Mouse (Mus musculus) heart, postnatal 25 days (tissue): ENCODE results near the gene Msrb2. TPM values are rescaled to one million over a fixed set of nuclear protein-coding genes. Genes with fewer than 3 reads are reported as not detected.

Source experiments
- DNase-seq: peaks from one replicate; pipeline ENCODE4 v3.0.0; 2022; ENCODE audit warnings: low spot score
- intact Hi-C: fragments of 180-260 bp; cut with DNase I; formaldehyde crosslinking; loops from one replicate; pipeline ENCODE4 v1.15.1; 2025
- total RNA-seq, 2 experiments: library from RNA; stranded (reverse); gene quantifications; 2 replicates each; pipeline ENCODE4 v1.2.3; 2021

The Msrb2 gene
- total RNA-seq, 2 experiments from 2014 or later: 59.2 to 64.0 TPM

DNA sequence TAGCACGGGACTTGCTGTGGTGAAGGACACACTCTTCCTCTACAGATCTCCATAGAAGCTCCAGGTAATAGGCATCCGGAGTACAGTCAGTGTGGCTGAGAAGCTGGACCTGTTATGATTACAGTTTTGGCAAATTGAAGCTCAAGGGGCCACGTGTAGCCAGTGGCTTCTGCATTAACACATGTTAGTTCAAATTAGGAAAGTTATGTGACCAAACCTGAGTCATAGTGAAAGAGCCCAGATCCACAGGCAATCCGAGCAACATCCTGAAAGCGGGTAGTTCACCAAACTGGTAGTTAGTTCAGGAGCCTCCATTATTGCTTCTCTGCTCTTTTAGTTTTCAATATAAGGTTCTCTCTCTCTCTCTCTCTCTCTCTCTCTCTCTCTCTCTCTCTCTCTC lies 14.5 kb downstream of the Msrb2 start:
- no peak for DNase-seq
- intact Hi-C loops: no loop called here

DNA sequence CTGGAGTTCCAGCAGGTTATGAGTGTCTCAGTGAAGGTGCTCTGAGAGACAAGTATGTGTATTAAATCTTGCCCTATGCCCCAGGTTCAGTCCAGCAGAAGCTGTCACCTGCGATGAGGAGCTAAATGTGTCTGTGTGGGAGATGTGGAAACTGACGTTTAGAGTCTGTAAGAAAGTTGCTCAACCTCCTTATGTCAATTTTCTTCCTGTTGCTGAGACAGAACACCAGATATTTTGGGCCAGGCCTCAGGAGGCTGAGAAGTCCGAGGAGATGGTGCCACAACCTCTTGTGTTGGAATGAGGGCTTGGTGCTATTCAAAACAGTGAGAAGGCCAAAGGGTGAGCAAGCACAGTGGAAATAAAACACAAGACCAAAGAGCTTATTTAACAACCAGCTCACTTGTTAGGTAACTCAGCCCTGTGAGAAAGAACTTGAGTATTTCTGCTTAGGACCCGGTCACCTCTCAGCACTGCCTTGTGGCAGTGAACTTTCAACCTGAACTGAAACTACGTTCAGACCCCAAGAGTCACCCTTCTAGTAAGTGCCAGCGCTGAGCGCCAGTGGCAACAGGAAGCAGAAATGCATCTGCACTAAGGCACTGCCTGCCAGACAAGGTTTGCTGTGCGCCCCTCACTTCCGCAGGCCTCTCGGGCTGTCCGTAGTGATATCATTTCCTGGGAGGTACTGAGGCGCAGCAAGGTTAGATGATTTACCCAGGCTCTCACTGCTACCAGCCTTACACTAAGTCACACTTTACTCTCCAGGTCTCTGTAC lies 17.3 kb downstream of the Msrb2 start:
- intact Hi-C loops: no loop called here
- no peak for DNase-seq

DNA sequence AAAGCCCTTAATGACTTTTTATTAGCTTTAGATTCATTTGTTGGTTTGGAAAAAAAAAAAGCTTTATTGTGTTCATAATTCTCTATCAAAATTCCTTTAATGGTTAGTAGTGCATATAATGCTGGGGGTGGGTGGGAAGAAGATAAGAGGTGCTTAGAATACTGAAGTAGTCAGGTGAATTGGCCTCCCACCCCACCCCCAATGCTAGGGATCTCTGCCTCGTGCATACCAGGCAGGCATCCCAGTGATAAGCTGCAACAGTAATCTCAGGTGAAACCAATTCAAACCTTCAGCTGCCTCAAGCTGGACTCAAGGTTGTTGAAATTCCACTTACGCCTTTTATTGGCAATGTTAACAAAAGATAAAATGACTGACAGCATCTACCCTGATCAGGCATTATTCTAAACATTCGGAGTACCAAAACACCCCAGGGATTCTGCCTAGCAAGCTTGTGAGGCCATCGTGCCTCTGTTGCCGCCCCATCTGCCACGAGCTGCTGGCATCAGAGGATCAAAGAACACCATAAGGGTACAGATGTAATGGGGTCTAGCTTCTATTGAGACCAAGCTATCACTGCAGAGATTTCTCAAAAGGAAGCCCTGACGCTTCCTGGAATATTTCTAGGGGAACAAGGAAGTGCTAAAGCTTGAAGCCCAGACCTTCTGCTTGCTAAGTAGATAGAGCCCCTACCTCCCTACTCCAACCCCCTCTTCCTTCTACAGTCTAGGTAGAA lies 19.3 kb downstream of the Msrb2 start:
- no peak for DNase-seq
- intact Hi-C loops: no loop called here

DNA sequence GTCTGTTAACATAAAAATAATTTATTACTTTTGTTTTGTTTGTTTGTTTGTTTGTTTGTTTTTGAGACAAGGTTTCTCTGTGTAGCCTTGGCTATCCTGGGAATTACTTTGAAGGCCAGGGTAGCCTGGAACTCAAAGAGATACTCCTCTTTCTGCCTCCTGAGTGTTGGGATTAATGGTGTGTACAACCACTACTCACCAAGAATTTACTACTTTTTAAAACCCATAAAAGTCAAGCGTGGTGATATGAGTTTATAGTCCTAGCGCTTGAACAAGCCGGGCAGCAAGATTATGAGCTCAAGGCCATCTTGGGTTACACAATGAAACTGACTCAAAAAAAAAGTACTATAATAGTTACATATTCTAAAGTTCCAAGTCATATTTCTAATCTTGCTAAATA lies 20.4 kb downstream of the Msrb2 start:
- no peak for DNase-seq
- intact Hi-C loops: no loop called here

DNA sequence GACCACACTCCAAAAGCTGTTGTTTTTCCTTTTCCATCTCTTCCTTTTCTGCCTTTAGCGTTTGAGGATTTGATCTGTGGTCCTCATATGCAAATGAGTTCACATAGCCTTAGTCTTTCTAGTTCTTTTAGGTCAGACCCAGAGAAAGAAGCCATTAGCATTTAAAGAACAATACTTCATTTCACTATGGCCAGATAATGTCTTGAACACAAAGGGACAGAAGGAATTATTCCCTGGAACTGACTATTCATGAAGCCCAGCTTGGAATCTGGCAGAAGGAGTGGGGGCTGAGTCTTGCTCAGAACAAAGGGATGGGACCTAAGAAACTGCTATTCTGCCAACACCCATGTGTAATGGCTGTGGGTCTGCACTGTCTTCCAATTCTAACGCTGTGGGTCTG lies 21.6 kb downstream of the Msrb2 start:
- DNase-seq: no peak
- intact Hi-C loops: no loop called here

DNA sequence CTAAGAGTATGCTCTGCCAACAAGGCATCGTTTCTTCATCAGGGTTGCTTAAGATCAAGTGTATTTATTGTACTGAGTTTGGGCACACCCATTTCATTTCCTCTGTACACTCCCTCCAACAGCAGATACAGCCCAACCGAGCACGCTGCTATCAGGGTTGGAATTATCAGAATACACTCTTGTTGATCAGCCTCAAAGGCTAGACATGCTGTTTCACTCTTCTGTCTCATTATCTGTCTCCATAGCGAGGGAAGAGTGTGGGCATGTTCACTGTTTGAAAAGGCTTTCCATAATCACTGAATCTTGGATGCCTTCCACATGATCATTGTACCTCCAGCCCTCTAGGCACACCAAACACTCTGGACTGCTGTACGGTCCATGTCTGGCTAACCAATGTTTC lies 34.2 kb downstream of the Msrb2 start:
- no peak for DNase-seq
- intact Hi-C loops: no loop called here

DNA sequence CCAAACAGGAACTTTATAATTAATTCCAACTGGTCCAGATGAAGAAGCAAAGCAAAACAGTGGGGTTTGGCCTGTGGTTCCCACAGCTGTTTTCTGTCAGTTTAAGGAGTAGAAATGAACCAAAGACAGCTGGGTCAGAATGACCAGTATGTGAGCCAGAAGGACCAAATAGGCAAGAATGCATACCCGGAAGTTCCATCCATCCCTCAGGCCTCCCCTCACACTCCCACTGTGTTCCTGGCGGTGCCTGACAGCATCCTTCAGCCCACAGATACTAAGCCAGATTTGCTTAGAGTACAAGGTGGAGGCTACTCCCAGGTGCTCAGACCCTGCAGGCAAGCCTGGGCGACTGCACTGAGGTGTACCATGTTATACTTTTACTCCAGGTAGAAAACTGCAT lies 35.3 kb downstream of the Msrb2 start:
- intact Hi-C loops: no loop called here
- DNase-seq: no peak

DNA sequence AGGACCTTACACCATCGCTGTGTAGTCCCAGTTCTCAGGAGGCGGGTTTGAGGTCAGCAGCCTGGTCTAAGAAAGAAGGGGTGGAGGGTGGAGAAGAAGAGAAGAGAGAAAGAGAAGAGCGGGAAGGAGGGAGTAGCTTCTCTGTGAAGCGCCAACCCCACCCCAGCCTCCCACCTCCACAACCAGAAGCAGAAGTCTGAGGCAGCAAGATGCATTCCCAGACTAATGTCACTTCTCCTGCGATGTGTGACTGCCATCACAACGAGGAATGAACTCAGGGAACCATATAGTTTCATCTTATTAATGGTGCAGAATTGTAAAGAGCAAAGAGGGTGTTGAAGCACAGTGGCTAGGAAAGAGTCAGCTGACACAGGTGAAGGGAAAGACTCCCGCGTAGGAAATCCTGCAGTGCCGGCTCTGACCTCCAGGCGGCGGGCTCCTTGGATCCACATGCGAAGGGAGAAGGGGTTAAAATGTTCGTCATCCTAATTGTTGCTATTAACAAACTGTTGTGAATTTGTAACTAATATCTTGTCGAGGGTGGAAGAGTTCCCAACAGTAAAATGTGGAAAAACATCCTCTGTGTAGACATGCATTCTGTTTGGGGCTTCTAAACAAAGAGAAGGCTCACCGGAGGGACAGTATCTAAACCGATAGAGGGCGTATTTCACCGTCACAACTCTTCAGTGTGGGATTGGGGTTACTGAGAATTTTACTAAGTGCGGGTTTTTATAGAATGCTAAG lies 43.2 kb downstream of the Msrb2 start:
- no peak for DNase-seq
- intact Hi-C loops: loop anchor here (10.0 kb wide), 1 partner anchor 1360 kb away; no protein-coding TSS in a partner anchor

DNA sequence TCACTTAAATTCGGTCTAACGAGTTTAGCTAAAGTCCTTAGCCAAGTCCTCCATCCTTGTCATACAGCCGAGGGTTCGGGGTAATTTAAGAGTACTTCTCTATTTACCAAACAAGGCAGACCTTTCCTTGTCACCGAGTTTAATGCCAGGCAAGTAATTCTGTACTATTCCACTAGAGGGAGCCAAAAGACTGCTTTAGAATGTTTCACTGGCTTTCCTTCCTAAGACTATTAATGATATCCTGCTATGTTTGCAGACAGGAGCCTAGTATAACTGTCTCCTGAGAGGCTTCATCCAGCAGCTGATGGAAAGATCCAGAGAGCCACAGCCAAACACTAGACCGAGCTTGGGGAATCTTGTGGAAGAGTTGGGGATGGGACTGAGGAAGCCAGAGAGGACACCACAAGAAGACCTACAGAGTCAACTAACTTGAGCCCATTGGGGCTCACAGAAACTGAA lies 43.9 kb downstream of the Msrb2 start:
- intact Hi-C loops: loop anchor here (1.0 to 10.0 kb wide), 4 partner anchors 105 to 1360 kb away; no protein-coding TSS in a partner anchor
- DNase-seq: no peak

DNA sequence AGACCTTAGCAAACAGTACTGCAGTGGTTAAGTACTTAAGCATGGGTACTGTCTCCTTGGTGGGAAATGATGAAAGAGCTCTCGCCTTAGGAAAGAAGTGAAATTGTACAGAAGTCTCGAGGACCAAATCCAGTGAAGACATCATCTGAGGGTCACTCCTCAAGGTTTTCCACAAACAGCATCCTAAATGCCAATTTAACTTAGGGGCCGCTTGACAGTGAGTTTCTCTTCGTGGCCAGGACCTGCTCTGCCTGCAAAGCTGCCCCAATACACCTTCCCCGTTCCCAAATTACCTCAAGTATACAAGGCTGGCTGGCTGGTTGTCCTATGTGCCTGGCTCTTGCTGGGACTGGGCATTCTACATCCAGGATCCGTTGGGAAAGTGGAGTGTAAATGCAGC lies 44.8 kb downstream of the Msrb2 start:
- DNase-seq: no peak
- intact Hi-C loops: loop anchor here (5.0 to 10.0 kb wide), 3 partner anchors 316 to 1359 kb away; no protein-coding TSS in a partner anchor

DNA sequence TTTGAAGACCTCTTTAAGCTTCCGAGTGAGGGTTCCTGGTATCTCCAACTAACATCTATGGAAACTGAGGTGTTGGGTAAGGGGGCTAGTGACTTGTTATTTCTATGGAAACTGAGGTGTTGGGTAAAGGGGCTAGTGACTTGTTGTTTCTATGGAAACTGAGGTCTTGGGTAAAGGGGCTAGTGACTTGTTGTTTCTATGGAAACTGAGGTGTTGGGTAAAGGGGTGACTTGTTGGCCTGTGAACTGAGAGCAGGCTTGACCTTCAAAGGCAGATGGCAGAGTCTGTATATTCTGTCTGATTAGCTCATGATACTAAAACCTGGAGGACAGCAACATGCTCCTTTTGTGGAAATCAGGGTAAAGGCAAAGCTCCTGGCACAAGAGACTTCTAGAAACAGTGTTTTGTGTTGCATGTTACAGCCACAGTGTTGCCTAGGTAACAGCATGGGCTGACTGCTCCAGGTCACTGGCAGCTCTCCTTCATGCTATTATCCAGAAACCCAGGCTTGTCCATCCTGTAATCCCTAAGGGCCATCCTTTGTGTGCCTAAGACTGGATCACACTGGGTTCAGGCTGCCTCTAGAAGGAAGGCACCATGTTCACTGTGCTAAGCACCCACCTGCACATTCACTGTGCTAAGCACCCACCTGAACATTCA lies 48.6 kb downstream of the Msrb2 start:
- intact Hi-C loops: loop anchor here (5.0 to 10.0 kb wide), 3 partner anchors 312 to 1355 kb away; no protein-coding TSS in a partner anchor
- no peak for DNase-seq

DNA sequence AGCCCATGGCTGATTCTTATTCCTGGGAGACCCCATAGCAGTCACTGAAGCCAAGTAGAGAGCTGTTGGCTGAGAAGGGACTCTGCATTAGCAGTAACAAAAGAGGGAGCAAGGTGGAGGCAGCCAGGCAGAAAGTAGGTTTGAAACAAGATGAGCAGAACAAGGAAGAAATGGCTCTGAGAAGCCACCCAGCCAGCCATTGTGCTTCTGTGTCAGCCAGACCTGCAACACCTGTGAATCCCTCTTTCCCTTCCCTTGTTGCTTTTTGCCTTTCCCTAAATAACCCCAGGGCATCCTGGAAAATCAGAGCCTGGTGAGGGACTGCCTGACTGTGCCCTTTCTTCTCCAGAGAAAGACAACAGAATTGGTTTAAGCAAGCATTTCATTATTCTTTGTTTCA lies 51.0 kb downstream of the Msrb2 start:
- no peak for DNase-seq
- intact Hi-C loops: no loop called here

DNA sequence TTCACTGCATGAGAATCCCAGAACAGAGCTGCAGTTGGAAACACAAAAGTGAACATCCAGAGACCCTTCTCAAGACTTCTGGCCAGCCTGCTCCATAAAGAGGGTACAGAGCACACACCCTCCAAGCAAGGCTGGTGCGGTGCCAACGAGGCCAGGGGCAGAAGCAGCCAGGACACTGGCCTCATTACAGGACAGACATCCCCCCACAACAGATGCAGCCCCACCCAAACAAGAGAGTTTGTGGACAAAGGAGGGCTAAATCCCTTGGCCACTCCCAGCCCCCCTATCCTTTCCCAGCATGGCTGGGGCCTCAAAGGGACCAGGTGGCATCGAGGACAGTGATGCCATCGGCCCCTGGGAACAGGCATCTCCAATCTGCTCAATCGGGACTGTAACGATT lies 51.8 kb downstream of the Msrb2 start:
- DNase-seq: no peak
- intact Hi-C loops: no loop called here

DNA sequence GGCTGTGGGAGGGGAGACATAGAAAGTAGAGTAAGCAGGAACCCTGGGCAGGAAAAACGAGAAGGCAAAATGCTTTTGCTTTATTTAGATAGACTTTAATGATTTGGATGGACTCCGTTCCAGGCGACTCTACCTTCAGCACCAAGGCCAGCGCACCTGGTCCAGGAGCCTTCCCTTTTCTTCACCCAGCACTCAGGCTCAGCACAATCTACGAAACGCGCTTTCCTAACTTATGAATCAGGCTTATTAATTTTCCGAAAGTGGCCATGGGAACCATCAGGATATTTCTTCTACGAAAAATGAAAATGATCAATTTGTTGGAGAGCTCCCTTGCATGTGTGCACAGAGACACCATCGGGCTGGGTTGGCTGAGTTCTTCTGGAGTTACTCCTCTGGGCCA lies 57.8 kb downstream of the Msrb2 start:
- intact Hi-C loops: no loop called here
- DNase-seq: no peak

DNA sequence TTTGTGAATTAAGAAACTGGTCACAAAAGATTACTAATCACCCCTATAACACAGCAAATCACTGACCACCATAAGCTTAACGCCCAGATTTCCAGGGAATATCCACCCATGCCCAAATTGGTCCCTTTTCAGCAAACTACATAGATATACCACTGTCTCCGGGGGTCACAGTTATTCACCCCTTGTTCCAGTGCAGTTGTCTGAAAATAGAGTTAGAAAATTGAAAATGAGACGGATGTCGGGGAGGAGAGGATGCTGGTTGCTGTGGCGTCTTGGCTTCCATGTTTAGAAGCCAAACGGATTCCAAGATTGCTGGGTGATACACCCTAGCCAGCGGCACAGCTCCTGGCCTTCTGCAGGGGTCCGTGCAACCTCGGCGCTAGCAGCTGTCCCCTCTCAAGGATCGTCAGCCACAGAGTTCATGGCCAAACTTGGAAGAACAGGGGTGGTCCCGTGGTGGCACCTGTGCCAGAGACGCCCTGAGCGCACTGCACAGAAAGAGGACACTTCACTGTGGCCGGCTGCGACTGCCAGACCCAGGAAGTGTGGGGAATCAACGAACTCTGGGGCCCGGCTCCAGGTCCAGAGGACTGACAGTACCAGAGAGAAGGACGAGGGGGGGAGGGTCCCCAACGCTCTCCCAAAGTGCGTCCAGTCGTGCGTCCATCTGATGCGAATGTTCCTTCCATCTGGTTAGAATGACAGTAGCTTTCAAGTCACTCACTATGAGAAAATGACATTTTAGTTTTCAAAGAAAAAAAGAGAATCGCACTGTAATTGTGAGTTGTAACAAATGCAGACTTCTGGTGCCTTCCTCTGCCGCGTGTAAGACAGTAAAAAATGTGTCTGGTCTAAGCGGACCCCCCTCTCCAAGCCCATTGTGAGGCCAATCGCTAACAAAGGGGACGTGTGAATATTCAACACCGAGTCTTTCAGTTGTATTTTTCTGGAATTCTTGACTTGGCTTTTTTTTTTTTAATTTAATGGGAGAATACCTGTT lies 58.8 kb downstream of the Msrb2 start:
- intact Hi-C loops: no loop called here
- DNase-seq: no peak

DNA sequence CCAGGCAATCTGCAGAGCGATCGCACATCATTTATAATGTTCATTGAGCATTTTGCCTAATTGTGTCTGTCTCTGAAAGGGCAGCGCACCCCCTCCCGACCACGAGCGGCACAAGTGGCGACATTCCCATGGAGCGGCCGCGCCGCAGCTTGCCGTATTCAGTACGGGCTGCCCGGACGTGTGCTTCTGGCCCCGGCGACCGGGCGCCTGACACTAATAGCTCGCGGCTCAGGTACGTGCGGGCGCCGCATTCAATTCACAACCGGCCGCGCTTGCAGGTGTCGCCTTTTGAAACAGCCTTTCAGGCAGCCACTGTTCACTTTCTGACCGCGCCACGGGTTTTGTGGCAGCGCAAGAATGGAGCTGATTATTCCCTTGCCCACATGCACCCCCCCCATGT lies 59.5 kb downstream of the Msrb2 start:
- DNase-seq: no peak
- intact Hi-C loops: no loop called here

DNA sequence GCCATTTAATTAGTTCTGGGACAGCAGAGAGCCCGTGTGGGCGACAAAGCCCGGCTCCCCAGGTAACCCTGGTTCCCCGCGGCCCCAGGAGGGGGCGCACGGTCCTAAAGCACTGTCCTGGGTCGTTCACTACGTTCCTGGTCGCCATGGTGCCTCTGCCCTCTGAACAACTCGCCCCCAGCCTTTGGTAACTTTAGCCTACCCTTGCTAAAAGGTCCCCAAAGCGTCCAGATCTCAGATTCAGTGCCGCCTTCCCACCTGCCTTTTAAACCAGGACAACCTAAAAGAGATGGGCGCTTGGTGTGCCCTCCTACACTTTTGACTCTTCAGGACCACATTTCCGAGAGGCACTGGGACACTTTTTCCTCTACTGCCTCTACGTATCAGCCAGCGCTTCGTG lies 59.9 kb downstream of the Msrb2 start:
- no peak for DNase-seq
- intact Hi-C loops: no loop called here

DNA sequence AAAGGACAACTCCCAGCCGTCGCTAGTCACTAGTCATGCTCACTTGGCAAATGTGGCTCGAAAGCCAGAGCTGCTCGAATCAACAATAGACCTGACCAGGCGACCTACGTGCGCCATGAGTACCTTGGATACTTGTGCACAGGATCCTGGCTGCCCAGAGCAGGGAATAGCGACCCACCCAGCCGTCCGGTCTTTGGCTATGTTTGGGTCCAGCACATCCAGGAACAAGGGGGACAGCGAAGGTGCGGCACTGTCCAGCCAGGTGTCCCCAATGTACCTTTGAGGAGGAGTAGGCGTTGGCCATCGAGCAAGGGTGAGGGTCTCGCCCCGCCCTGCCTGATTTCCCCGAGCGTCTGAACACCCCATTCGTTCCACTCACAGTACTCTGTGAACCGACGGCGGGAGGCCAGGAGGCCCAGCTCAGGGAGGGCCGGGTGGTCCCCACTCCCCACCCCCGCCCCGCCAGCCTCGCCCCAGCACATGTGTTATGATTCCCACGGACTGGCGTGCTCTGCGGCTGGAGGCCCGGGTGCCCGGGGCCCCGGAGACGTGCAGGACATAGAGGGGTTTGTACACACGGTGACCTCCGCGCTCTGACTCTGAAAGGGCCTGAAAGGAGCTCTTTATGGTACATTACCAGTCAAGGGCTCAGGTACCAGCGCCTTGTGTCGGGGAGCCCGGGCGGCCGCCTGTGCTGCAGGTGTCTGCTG lies 60.5 kb downstream of the Msrb2 start:
- intact Hi-C loops: no loop called here
- DNase-seq: no peak
